Mouse (Mus musculus): ENCODE data around the gene Traf3ip1.
A peak's percentile ranks its signal among the peaks of the same experiment; 100 is the strongest.

Traf3ip1 gene

DNA sequence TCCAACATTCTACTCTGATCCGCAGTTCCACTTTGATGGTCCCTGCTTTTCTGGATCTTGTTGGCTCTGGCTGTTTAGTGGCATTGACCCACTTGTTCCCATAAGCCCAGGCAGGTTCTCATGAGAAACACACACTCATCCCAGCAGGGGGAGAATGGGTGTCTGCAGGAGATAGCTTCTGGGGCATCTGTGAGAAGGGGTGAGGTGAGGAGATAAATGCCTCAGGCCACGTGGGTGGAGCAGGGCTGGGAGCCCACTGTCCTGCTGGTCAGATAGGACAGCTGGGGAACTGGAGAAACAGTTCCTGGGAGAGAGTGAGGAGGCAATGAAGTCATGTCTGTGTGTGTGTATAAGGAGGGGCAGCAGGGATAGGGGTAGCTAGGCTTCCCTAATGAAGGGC is 39.0 kb downstream of the Traf3ip1 start:
- no peak for DNase-seq (ENCODE audit: low read depth, low spot score)

DNA sequence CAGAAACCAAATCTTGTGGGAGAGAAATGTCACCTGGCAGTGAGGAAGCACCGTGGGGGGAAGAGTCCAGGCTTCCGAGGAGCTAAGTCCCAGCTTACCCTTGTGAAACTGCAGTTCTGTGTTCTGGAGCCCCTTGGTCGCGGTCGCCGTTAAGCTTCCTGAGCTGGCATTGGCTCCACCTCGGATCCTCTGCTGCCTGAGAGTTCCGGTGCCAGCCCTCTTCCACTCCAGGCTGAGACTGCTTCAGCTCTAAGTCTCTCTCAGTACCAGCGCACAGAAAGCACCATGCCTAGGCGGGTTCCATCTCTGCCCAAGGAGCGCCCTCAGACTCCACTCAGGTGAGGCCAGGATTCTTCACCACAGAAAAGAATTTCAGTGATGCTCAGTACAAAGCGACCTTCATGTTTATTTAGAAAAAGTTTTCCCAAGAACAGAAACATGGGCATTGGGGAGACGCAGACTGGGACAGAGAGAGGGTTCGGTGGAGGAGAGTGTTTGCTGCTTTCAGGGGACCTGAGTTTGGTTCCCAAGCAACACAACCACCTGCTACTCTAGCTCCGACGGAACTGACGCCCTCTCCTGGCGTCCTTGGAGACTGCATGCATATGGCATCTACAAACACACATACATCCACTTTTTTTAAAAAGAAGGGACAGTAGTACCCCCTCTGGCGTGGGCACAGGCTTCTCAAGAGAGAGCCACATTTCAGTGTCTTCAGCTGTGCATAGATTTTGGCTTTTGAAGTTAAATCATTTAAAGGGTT is 39.7 kb downstream of the Traf3ip1 start:
- DNase-seq (ENCODE audit: low read depth, low spot score) = no peak

DNA sequence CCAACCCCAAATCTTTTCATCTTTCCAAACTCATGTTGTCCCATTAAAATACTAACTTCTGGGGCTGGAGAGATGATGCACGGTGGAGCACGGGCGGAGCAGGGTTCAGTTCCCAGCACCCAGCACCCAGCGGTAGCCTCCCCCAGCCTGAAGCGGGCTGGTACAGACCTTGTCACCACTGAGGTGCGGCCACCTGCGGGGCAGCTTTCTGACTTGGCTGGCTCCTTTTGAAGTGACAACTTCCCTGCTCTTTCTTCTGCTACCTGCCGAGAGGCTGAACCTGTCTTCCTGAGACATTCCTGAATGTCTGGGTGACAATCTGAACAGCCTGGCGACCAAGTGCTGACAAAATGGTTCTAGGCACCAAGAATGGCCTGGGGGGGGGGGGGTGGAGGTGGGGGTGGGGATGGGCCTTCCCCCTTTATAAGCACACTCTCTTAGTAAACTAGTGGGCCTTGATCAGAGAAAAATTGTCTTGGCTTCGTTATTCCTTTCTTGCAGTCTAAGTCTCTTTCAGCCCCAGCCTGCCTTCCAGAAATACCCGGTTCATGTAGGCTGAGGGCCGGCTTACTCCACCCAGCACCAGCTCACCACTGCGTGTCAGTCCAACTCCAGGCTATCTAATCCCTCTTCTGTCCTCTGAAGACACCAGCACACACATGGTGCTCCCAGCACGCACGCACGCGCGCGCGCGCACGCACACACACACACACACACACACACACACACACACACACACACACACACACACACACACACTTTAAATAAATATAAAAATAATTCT is 43.5 kb downstream of the Traf3ip1 start:
- DNase-seq (ENCODE audit: low read depth, low spot score) = no peak

DNA sequence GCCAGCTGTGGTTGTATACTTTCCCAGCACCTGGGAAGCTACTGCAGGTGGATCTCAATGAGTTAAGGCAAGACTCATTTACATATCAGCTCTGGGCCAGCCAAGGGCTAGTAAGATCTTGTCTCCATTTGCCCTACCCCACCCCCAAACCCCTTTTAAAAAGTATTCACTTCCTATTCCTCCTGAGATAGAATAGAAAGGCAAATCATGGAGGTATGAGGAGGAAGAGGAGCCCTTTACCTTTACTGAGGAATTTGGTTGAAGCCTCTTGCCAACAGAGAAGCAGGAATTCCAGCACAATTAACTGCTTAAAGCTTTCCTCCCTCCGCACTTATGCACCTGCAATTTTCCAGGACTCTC is 44.1 kb downstream of the Traf3ip1 start:
- DNase-seq (ENCODE audit: low read depth, low spot score) = no peak

DNA sequence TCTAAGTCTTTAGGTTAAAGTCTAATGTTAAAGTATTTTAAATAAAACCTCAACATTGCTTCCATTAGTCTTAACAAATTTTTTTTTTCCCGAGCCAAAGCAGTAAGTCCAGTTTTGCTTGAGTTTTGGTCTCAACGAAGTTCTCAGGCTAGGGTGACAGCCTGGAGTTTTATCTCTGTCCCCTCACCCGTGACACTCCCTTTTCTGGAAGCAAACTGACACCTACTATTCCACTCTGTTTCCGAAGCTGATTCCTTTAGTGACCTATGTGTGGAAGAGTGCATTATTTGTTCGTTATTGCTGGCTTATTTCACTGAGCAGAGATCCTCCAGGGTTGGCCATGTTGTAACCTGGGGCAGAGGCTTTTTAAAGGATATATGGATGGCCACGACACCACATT is 44.8 kb downstream of the Traf3ip1 start:
- no peak for DNase-seq (ENCODE audit: low read depth, low spot score)

GRCm38 (mm10) chr1:91539704-91540270 is 45.3 kb downstream of the Traf3ip1 start:
- no peak for DNase-seq (ENCODE audit: low read depth, low spot score)

DNA sequence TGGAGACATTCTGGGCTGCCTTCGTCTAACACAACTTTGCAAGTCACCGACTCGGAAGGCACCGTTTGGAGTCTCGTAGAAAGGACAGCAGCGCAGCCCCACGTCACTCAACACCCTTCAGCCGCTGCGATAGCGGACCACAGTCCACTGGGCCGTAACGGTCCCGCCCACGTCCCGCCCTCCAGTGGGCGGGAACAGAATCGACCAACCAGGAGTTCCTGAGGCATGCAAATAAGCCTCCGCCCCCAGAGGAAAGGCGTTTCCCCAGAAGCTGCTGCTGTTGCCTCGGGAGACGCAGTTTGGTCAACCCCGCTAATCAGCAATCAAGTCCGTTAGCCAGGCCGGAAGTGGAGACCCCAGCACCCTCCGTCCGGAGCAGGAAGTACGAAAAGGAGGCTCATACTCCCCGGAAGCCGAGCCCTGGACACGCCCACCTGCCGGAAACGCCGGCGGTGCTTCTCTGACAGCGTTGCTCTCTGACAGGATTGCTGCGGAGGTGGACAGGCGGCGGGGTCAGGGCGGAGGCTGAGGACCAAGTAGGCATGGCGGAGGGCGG is 45.9 kb downstream of the Traf3ip1 start, which contains the start of gene Asb1:
Asb1 (plus strand) TSS at position 274 of the 556 bp plus-strand sequence.
- DNase-seq (ENCODE audit: low read depth, low spot score) = peak; percentile 86

- no peak for DNase-seq (ENCODE audit: low read depth, low spot score)
These were observed 46.7 kb downstream of the Traf3ip1 start for GRCm38 (mm10) chr1:91541042-91541592.

- DNase-seq (ENCODE audit: low read depth, low spot score) = no peak
These were observed 49.5 kb downstream of the Traf3ip1 start for GRCm38 (mm10) chr1:91543974-91544373.

DNA sequence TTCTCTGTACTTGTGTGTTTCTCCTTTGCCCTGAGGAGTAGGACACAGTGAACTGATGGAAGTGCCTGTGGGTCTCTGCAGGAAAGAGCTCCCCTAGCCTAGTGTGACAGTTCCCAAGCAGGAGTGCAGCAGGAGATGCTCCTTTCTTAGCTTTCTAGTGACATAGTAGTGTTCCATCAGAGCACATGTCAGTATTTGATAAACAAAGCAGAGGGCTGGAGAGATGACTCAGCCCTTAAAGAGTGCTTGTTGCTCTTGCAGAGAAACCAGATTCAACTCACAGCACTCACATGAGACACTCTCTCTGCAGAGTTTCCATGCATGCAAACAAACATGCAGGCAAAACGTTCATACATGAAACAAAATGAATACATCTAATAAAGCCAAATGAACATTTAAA is 50.8 kb downstream of the Traf3ip1 start:
- DNase-seq (ENCODE audit: low read depth, low spot score) = no peak

GRCm38 (mm10) chr1:91547567-91547966 is 53.1 kb downstream of the Traf3ip1 start:
- DNase-seq (ENCODE audit: low read depth, low spot score) = no peak

- no peak for DNase-seq (ENCODE audit: low read depth, low spot score)
These were observed 54.6 kb downstream of the Traf3ip1 start for GRCm38 (mm10) chr1:91549073-91549472.

DNA sequence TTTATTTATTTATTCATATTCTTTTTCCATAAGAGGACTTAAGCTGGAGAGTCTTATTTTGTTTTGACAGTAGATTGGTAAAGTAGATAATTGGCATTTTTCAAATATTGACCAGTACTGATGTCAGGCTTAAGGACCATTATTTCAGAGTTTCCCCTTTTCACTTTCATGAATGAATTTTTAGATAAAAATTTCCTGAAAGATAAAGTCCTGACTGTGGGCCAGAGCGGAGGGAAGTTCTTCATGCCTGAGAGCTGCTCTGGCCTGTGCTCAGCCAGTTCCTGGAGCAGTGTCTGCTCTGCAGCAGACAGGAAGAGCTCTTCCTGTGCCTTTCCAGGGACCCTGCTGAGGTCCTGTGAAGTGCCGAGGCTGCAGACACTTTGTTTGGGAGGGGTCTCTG is 62.7 kb downstream of the Traf3ip1 start:
- no peak for DNase-seq (ENCODE audit: low read depth, low spot score)

GRCm38 (mm10) chr1:91561226-91561625 is 66.8 kb downstream of the Traf3ip1 start:
- DNase-seq (ENCODE audit: low read depth, low spot score) = no peak

DNA sequence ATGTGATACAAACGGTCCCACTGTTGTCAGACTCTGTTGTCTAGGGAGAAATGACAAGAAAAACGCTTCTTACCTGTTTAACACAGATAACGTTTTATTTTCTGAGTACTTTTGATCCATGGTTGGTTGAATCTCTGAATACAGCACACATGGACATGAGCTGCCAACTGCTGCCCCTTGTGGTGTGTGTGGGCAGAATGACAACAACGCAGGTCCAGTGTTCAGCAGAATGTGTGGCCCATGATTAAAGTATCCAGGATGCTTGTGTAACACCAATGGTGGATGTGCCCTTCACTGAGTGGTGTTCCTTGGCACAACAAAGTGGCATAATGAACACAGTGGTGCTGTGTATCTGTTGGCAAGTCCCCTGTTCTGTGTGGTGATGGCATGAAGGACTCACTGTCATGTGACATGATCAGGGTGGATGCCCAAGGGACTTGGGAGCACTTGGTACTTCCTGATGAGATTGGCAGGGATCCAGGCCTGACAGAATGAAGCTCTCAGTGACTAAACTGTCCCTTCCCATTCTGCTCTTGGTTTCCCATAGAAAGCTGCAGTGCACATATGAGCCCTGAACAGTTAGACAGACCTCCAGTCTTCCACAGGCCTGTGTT is 68.6 kb downstream of the Traf3ip1 start:
- DNase-seq (ENCODE audit: low read depth, low spot score) = no peak

DNA sequence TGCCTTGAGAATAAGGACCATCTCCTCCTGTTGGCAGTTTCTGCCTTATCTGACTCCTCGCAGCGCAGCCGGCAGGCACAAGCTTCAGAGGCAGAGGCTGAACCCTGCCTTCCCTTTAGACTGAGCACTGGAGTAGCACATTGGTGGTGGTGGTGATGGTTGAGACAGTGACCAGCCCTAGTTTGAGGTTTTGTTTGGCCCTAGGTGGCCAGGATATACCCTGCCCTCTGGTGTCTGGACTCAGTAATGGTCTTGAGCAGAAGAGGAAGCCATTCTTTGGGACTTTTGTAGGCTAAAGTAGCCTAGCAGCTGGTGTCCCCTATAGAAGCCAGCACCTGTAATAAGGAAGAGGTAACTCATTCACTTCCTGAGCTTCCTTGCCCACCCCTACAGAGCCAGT is 69.6 kb downstream of the Traf3ip1 start:
- DNase-seq (ENCODE audit: low read depth, low spot score) = no peak

DNA sequence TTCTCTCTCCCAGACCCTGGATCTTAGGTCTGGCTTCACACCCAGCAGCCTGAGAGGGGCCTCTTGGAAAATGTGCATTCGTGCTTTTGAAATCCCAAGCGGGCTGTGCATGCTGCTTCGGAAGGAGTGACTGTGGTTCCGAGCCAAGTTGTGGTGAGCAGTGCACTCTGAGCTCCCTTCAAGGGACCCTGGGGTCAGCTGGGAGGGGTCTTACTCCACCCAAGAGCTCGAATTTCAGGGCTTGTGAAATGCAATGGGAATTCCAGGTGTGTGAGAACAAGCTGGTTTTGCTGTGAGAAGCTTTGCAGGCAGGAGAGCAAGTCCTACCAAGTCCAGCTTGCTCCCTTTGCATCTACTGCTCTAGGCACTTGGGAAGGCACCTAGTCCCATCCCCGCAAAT is 70.2 kb downstream of the Traf3ip1 start:
- no peak for DNase-seq (ENCODE audit: low read depth, low spot score)

GRCm38 (mm10) chr1:91567269-91567668 is 72.8 kb downstream of the Traf3ip1 start:
- DNase-seq (ENCODE audit: low read depth, low spot score) = no peak

DNA sequence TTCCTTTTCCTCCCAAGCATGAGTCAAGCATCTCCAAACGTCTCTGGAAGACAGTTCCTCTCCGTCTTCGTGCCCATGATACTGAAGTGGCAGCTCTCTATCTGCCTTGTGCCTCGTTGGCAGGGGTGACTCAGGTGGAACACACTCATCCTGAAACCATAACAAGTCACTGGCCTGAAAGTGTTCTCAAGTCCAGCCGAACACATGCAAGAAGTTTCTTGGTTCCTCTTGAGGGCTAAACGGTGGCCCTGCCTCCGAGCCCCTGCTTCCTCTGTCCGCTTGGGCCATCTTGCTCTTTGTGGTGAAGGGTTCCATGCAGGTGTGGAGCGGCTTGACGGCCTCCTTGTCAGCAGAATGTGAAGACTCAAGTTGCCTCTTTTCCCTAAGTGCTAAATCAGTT is 78.0 kb downstream of the Traf3ip1 start:
- no peak for DNase-seq (ENCODE audit: low read depth, low spot score)

DNA sequence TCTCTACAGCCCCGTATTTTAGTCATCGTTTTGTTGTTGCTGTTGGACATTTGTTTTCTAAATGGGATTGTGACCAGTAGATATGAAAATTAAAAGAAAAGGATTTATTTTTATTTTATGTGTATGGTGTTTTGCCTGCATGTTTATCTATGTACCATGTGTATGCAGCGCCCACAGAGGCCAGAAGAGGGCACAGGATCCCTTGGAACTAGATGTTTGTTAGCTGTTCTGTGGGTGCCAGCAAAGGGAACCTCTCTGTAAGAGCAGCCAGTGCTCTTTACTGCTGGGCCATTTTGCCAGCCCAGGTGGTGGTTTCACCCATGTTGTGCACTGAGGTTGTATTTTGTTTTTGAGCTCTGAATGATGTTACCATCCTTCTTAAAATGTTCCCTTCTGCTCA is 79.8 kb downstream of the Traf3ip1 start:
- DNase-seq (ENCODE audit: low read depth, low spot score) = no peak

- DNase-seq (ENCODE audit: low read depth, low spot score) = no peak
These were observed 83.6 kb downstream of the Traf3ip1 start for GRCm38 (mm10) chr1:91577883-91578517.
